Mouse (Mus musculus) neural tube, embryonic 13.5 days (tissue): Measurements from ENCODE around the gene Asb13. TPM values are rescaled to one million over a fixed set of nuclear protein-coding genes. Genes with fewer than 3 reads are reported as not detected.

Source experiments
- ATAC-seq: fragments of 200-750 bp; cut with Nextera tagmentation; 2 replicates; pipeline ENCODE4 v1.8.0; 2017; ENCODE audit warnings: low read depth, mild to moderate bottlenecking, moderate TSS enrichment, moderate library complexity
- H3K27ac ChIP-seq: fragments of 300-500 bp; sonication (generic); replicated peaks from 2 replicates; pipeline ENCODE4 v1.5.1; 2015; ENCODE audit warnings: moderate library complexity, mild to moderate bottlenecking, inconsistent platforms
- H3K27me3 ChIP-seq: fragments of 300-500 bp; sonication (generic); 2 replicates; pipeline ENCODE4 v1.6.1; 2015; ENCODE audit warnings: mild to moderate bottlenecking, inconsistent platforms
- H3K36me3 ChIP-seq: fragments of 300-500 bp; sonication (generic); 2 replicates; pipeline ENCODE4 v1.6.1; 2015; ENCODE audit warnings: mild to moderate bottlenecking, inconsistent platforms
- H3K4me1 ChIP-seq: fragments of 300-500 bp; sonication (generic); replicated peaks from 2 replicates; pipeline ENCODE4 v1.6.1; 2015; ENCODE audit warnings: inconsistent platforms
- H3K4me2 ChIP-seq: fragments of 300-500 bp; sonication (generic); 2 replicates; pipeline ENCODE4 v1.6.1; 2015; ENCODE audit warnings: inconsistent platforms, mild to moderate bottlenecking, moderate library complexity
- H3K4me3 ChIP-seq: fragments of 300-500 bp; sonication (generic); 2 replicates; pipeline ENCODE4 v1.5.1; 2015; ENCODE audit warnings: mild to moderate bottlenecking, inconsistent platforms
- H3K9ac ChIP-seq: fragments of 300-500 bp; sonication (generic); 2 replicates; pipeline ENCODE4 v1.6.1; 2015; ENCODE audit warnings: moderate library complexity, mild to moderate bottlenecking, inconsistent platforms
- H3K9me3 ChIP-seq: fragments of 300-500 bp; sonication (generic); 2 replicates; pipeline ENCODE4 v1.6.1; 2016; ENCODE audit warnings: inconsistent platforms
- WGBS: fragments of 180-500 bp; shearing (Covaris S2); methylation state at CpG from one replicate; pipeline ENCODE4 v1.1.7; 2015; 5-methylcytosine and 5-hydroxymethylcytosine counted together
- polyA plus RNA-seq: library from polyadenylated mRNA; unstranded; fragments of >200 nt; fragmentation: Nextera tagmentation; extraction: Ambion mirVana; gene quantifications from 2 replicates; pipeline ENCODE4 v1.2.1, GENCODE M21; 2015

Asb13 gene
- polyA plus RNA-seq, 1 experiment from 2014 or later: 14.9 TPM

GRCm38 (mm10) chr13:3668068-3668467 is 34.2 kb downstream of the Asb13 start:
- H3K4me3 ChIP-seq: no peak overlapping the region
- 92% methylated on average over 3 of the region's 3 CpGs for WGBS
- H3K36me3 ChIP-seq: no peaks in the 10 kb centered on the region
- no peak for ATAC-seq
- no peak overlapping the region for H3K9ac ChIP-seq
- no peak overlapping the region for H3K27ac ChIP-seq
- no peaks in the 10 kb centered on the region for H3K4me1 ChIP-seq
- H3K9me3 ChIP-seq: no peaks in the 10 kb centered on the region
- H3K4me2 ChIP-seq: no peak overlapping the region
- no peaks in the 10 kb centered on the region for H3K27me3 ChIP-seq

GRCm38 (mm10) chr13:3669611-3670010 is 35.8 kb downstream of the Asb13 start:
- WGBS: 96% methylated on average over 1 of the region's 1 CpGs

GRCm38 (mm10) chr13:3670039-3670438 is 36.2 kb downstream of the Asb13 start:
- ATAC-seq: no peak
- H3K4me3 ChIP-seq: no peak overlapping the region
- H3K27ac ChIP-seq: no peak overlapping the region
- no peak overlapping the region for H3K4me2 ChIP-seq
- WGBS: 77% methylated on average over 1 of the region's 1 CpGs
- H3K27me3 ChIP-seq: no peaks in the 10 kb centered on the region
- H3K4me1 ChIP-seq: no peaks in the 10 kb centered on the region
- H3K9me3 ChIP-seq: no peaks in the 10 kb centered on the region
- H3K9ac ChIP-seq: no peak overlapping the region
- H3K36me3 ChIP-seq: no peaks in the 10 kb centered on the region

More at GRCm38 (mm10) chr13:3669611-3670010, 35.8 kb downstream of the Asb13 start:
- Histone ChIP-seq H3K9me3 (no peaks in the 10 kb centered on the region), H3K27ac (no peak overlapping the region), H3K4me2 (no peak overlapping the region), H3K4me3 (no peak overlapping the region), H3K36me3 (no peaks in the 10 kb centered on the region), H3K4me1 (no peaks in the 10 kb centered on the region), H3K27me3 (no peaks in the 10 kb centered on the region), H3K9ac (no peak overlapping the region)
- ATAC-seq: no peak

GRCm38 (mm10) chr13:3673151-3673550 is 39.3 kb downstream of the Asb13 start:
- Histone ChIP-seq H3K27ac (no peak overlapping the region), H3K27me3 (no peaks in the 10 kb centered on the region), H3K4me2 (no peak overlapping the region), H3K9ac (no peak overlapping the region), H3K4me3 (no peak overlapping the region), H3K9me3 (no peaks in the 10 kb centered on the region), H3K36me3 (no peaks in the 10 kb centered on the region), H3K4me1 (no peaks in the 10 kb centered on the region)
- ATAC-seq: no peak
- WGBS: 82% methylated on average over 3 of the region's 3 CpGs

- no peak overlapping the region for H3K4me2 ChIP-seq
- no peaks in the 10 kb centered on the region for H3K9me3 ChIP-seq
- 79% methylated on average over 4 of the region's 4 CpGs for WGBS
- ATAC-seq: no peak
- no peak overlapping the region for H3K4me3 ChIP-seq
- H3K9ac ChIP-seq: no peak overlapping the region
- no peaks in the 10 kb centered on the region for H3K27me3 ChIP-seq
- H3K36me3 ChIP-seq: no peaks in the 10 kb centered on the region
- no peak overlapping the region for H3K27ac ChIP-seq
- H3K4me1 ChIP-seq: no peaks in the 10 kb centered on the region
Observed at GRCm38 (mm10) chr13:3673622-3674021, 39.8 kb downstream of the Asb13 start.

GRCm38 (mm10) chr13:3675855-3676254 is 42.0 kb downstream of the Asb13 start:
- H3K27me3 ChIP-seq: no peaks in the 10 kb centered on the region
- 88% methylated on average over 4 of the region's 4 CpGs for WGBS
- no peaks in the 10 kb centered on the region for H3K36me3 ChIP-seq
- H3K9ac ChIP-seq: no peak overlapping the region
- H3K4me2 ChIP-seq: no peak overlapping the region
- no peak overlapping the region for H3K4me3 ChIP-seq
- no peaks in the 10 kb centered on the region for H3K4me1 ChIP-seq
- ATAC-seq: no peak
- no peak overlapping the region for H3K27ac ChIP-seq
- H3K9me3 ChIP-seq: no peaks in the 10 kb centered on the region

GRCm38 (mm10) chr13:3679098-3679497 is 45.3 kb downstream of the Asb13 start:
- H3K4me2 ChIP-seq: no peak overlapping the region
- H3K27me3 ChIP-seq: no peaks in the 10 kb centered on the region
- H3K36me3 ChIP-seq: no peaks in the 10 kb centered on the region
- no peak overlapping the region for H3K9ac ChIP-seq
- no peak for ATAC-seq
- H3K9me3 ChIP-seq: no peaks in the 10 kb centered on the region
- H3K27ac ChIP-seq: no peak overlapping the region
- H3K4me3 ChIP-seq: no peak overlapping the region
- 88% methylated on average over 4 of the region's 4 CpGs for WGBS
- no peaks in the 10 kb centered on the region for H3K4me1 ChIP-seq

- Histone ChIP-seq H3K4me2 (no peak overlapping the region), H3K9me3 (no peaks in the 10 kb centered on the region), H3K36me3 (no peaks in the 10 kb centered on the region), H3K27me3 (no peaks in the 10 kb centered on the region), H3K27ac (no peak overlapping the region), H3K4me3 (no peak overlapping the region), H3K9ac (no peak overlapping the region), H3K4me1 (no peaks in the 10 kb centered on the region)
- 61% methylated on average over 1 of the region's 1 CpGs for WGBS
- ATAC-seq: no peak
Observed at GRCm38 (mm10) chr13:3686306-3686705, 52.5 kb downstream of the Asb13 start.

GRCm38 (mm10) chr13:3694599-3695343 is 60.9 kb downstream of the Asb13 start:
- no peaks in the 10 kb centered on the region for H3K9me3 ChIP-seq
- no peaks in the 10 kb centered on the region for H3K4me1 ChIP-seq
- peak; percentile 32; the same call in 1 of the 2 replicates for ATAC-seq
- H3K9ac ChIP-seq: no peak overlapping the region
- WGBS: 39% methylated on average over 11 of the region's 11 CpGs
- no peaks in the 10 kb centered on the region for H3K36me3 ChIP-seq
- no peak overlapping the region for H3K4me3 ChIP-seq
- no peaks in the 10 kb centered on the region for H3K27me3 ChIP-seq
- H3K27ac ChIP-seq: no peak overlapping the region
- H3K4me2 ChIP-seq: no peak overlapping the region

- Histone ChIP-seq H3K36me3 (no peaks in the 10 kb centered on the region), H3K4me1 (no peaks in the 10 kb centered on the region), H3K27me3 (no peaks in the 10 kb centered on the region), H3K9ac (no peak overlapping the region), H3K27ac (no peak overlapping the region), H3K4me2 (no peak overlapping the region), H3K4me3 (no peak overlapping the region), H3K9me3 (no peaks in the 10 kb centered on the region)
- 89% methylated on average over 8 of the region's 8 CpGs for WGBS
- no peak for ATAC-seq
Observed at GRCm38 (mm10) chr13:3696977-3697735, 63.3 kb downstream of the Asb13 start.

- H3K4me2 ChIP-seq: no peak overlapping the region
- no peak for ATAC-seq
- H3K9me3 ChIP-seq: no peaks in the 10 kb centered on the region
- no peaks in the 10 kb centered on the region for H3K27me3 ChIP-seq
- WGBS: 85% methylated on average over 4 of the region's 4 CpGs
- no peak overlapping the region for H3K4me3 ChIP-seq
- H3K4me1 ChIP-seq: no peaks in the 10 kb centered on the region
- no peak overlapping the region for H3K9ac ChIP-seq
- no peaks in the 10 kb centered on the region for H3K36me3 ChIP-seq
- no peak overlapping the region for H3K27ac ChIP-seq
Observed at GRCm38 (mm10) chr13:3700752-3701151, 66.9 kb downstream of the Asb13 start.
